ENCODE assay signal across 7 mouse cellular contexts in genomic region chr10:127287271-127287935, GRCm38 (mm10). TPM values are rescaled to one million over a fixed set of nuclear protein-coding genes. Genes with fewer than 3 reads are reported as not detected.
DNase-seq lines count a peak whose midpoint lies in the region; ATAC-seq and TF ChIP-seq lines count a peak whose summit lies in the region.

No protein-coding gene starts in this region.

- ATAC-seq in lung, embryonic 16.5 days (ENCODE audit: low read depth), result no peak
- no peak for ATAC-seq in stomach, embryonic 14.5 days (ENCODE audit: insufficient number of reproducible peaks, insufficient read depth, low FRiP score, low read depth)

- H3K4me3 ChIP-seq in lung, embryonic 16.5 days (ENCODE audit: low read length), result peak overlapping the region; percentile 84
- peak overlapping the region; percentile 55 for H3K4me3 ChIP-seq in embryonic fibroblast, embryonic 13.5 days (ENCODE audit: insufficient read depth, low read length)
- H3K4me3 ChIP-seq in limb, embryonic 10.5 days, result peak overlapping the region; percentile 75
- peak overlapping the region; percentile 64 for H3K4me3 ChIP-seq in stomach, embryonic 14.5 days (ENCODE audit: low read depth, low read length)

- no peaks in the 10 kb centered on the region for H3K27me3 ChIP-seq in lung, embryonic 16.5 days (ENCODE audit: control insufficient read depth, insufficient read depth, low read depth, low read length)
- H3K27me3 ChIP-seq in limb, embryonic 10.5 days (ENCODE audit: low read depth, poor library complexity, severe bottlenecking), result no peaks in the 10 kb centered on the region
- no peaks in the 10 kb centered on the region for H3K27me3 ChIP-seq in stomach, embryonic 14.5 days (ENCODE audit: control insufficient read depth, insufficient read depth, low read length)

- TF ChIP-seq POLR2A in embryonic fibroblast, embryonic 13.5 days (IDR thresholded peaks at IDR 0.05; ENCODE audit: low read depth, low read length), result no peak; the same call in none of the 2 replicates

- 63% methylated on average over 15 of the region's 15 CpGs for WGBS in lung, embryonic 16.5 days
- 77% methylated on average over 15 of the region's 15 CpGs for WGBS in limb, embryonic 10.5 days
- WGBS in stomach, embryonic 14.5 days, result 60% methylated on average over 15 of the region's 15 CpGs

- H3K36me3 ChIP-seq in lung, embryonic 16.5 days (ENCODE audit: control insufficient read depth, insufficient read depth, low read length), result peaks cover 34% of the 10 kb centered on the region
- peaks cover 56% of the 10 kb centered on the region for H3K36me3 ChIP-seq in limb, embryonic 10.5 days
- H3K36me3 ChIP-seq in stomach, embryonic 14.5 days (ENCODE audit: control insufficient read depth, insufficient read depth, low read length), result peaks cover 51% of the 10 kb centered on the region

- H3K4me1 ChIP-seq in lung, embryonic 16.5 days (replicated peaks; ENCODE audit: control insufficient read depth, insufficient read depth, low read length), result peaks cover 31% of the 10 kb centered on the region
- H3K4me1 ChIP-seq in embryonic fibroblast, embryonic 13.5 days (ENCODE audit: control insufficient read depth, insufficient read depth, low read length), result 0 out of 2 replicates have a peak, but pooled peaks cover 8% of the 10 kb centered on the region
- H3K4me1 ChIP-seq in limb, embryonic 10.5 days, result peaks cover 69% of the 10 kb centered on the region
- H3K4me1 ChIP-seq in stomach, embryonic 14.5 days (ENCODE audit: control insufficient read depth, insufficient read depth, low read length), result peaks cover 42% of the 10 kb centered on the region

- peak overlapping the region; percentile 91 for H3K4me2 ChIP-seq in lung, embryonic 16.5 days (ENCODE audit: low read depth, low read length)
- H3K4me2 ChIP-seq in stomach, embryonic 14.5 days (replicated peaks; ENCODE audit: low read depth, low read length), result peak overlapping the region; percentile 96

- intact Hi-C loops in left cerebral cortex, postnatal 36 days (cut with DNase I), result no loop called here

- no peak for TF ChIP-seq CTCF in embryonic fibroblast, embryonic 13.5 days (IDR thresholded peaks at IDR 0.05; ENCODE audit: borderline replicate concordance, insufficient read depth, low read length)

- H3K27ac ChIP-seq in lung, embryonic 16.5 days (ENCODE audit: low read length), result peak overlapping the region; percentile 100
- peak overlapping the region; percentile 95 for H3K27ac ChIP-seq in embryonic fibroblast, embryonic 13.5 days (ENCODE audit: insufficient read depth, low read length)
- peak overlapping the region; percentile 95 for H3K27ac ChIP-seq in limb, embryonic 10.5 days
- peak overlapping the region; percentile 98; the same call in 1 of the 2 replicates for H3K27ac ChIP-seq in stomach, embryonic 14.5 days (ENCODE audit: low read length)

- DNase-seq in lung, adult 18-20 months, result no peak
- no peak for DNase-seq in limb, embryonic 10.5 days (ENCODE audit: low spot score)
- no peak for DNase-seq in right cerebral cortex, postnatal 10 days (ENCODE audit: low spot score in 2 of 2)
- DNase-seq in left cerebral cortex, postnatal 36 days (ENCODE audit: low spot score in 2 of 2), result no peak

- H3K9ac ChIP-seq in lung, embryonic 16.5 days (ENCODE audit: low read length), result peak overlapping the region; percentile 86
- H3K9ac ChIP-seq in stomach, embryonic 14.5 days (replicated peaks; ENCODE audit: low read depth, low read length), result peak overlapping the region; percentile 54

- no peaks in the 10 kb centered on the region for H3K9me3 ChIP-seq in lung, embryonic 16.5 days (ENCODE audit: control insufficient read depth, low read length)
- no peaks in the 10 kb centered on the region for H3K9me3 ChIP-seq in limb, embryonic 10.5 days (replicated peaks)
- H3K9me3 ChIP-seq in stomach, embryonic 14.5 days (ENCODE audit: control insufficient read depth, low read depth, low read length), result no peaks in the 10 kb centered on the region

RNA-seq across cellular contexts. Expression of gene Mbd6, which starts 1.4 kb away (rescaled TPM):
- polyA plus RNA-seq in lung, embryonic 16.5 days (2015; fragmentation: Nextera tagmentation; extraction: Ambion mirVana), result 10.6 and 15.2 TPM in 2 replicates
- 26.4 and 27.2 TPM in 2 replicates for polyA plus RNA-seq in embryonic fibroblast, embryonic 13.5 days (2011; ENCODE audit: insufficient read length, low read depth, missing spikeins)
- polyA plus RNA-seq in limb, embryonic 10.5 days (2016; fragmentation: Nextera tagmentation; extraction: Ambion mirVana), result 16.7 and 18.8 TPM in 2 replicates
- 22.2 and 23.2 TPM in 2 replicates for polyA plus RNA-seq in stomach, embryonic 14.5 days (2014; fragmentation: Nextera tagmentation; extraction: Ambion mirVana)
- 10 to 100 TPM; 32.9 to 54.4 TPM for total RNA-seq in left cerebral cortex, postnatal 36 days (2021)

RNA-seq across cellular contexts. Expression of gene Dctn2, which starts 21.2 kb away (rescaled TPM):
- 183 and 194 TPM in 2 replicates for polyA plus RNA-seq in lung, embryonic 16.5 days (2015; fragmentation: Nextera tagmentation; extraction: Ambion mirVana)
- 149 and 162 TPM in 2 replicates for polyA plus RNA-seq in embryonic fibroblast, embryonic 13.5 days (2011; ENCODE audit: insufficient read length, low read depth, missing spikeins)
- 185 and 194 TPM in 2 replicates for polyA plus RNA-seq in limb, embryonic 10.5 days (2016; fragmentation: Nextera tagmentation; extraction: Ambion mirVana)
- polyA plus RNA-seq in stomach, embryonic 14.5 days (2014; fragmentation: Nextera tagmentation; extraction: Ambion mirVana), result 161 and 177 TPM in 2 replicates
- 100 to 1,000 TPM; 267 to 287 TPM for total RNA-seq in left cerebral cortex, postnatal 36 days (2021)

RNA-seq across cellular contexts. Expression of gene Mars, which starts 24.2 kb away (rescaled TPM):
- polyA plus RNA-seq in lung, embryonic 16.5 days (2015; fragmentation: Nextera tagmentation; extraction: Ambion mirVana), result 86.1 and 93.9 TPM in 2 replicates
- 105 and 110 TPM in 2 replicates for polyA plus RNA-seq in embryonic fibroblast, embryonic 13.5 days (2011; ENCODE audit: insufficient read length, low read depth, missing spikeins)
- polyA plus RNA-seq in limb, embryonic 10.5 days (2016; fragmentation: Nextera tagmentation; extraction: Ambion mirVana), result 170 and 205 TPM in 2 replicates
- 96.9 and 107 TPM in 2 replicates for polyA plus RNA-seq in stomach, embryonic 14.5 days (2014; fragmentation: Nextera tagmentation; extraction: Ambion mirVana)
- 10 to 100 TPM; 54.9 to 60.1 TPM for total RNA-seq in left cerebral cortex, postnatal 36 days (2021)

RNA-seq across cellular contexts. Expression of gene Kif5a, which starts 24.3 kb away (rescaled TPM):
- polyA plus RNA-seq in lung, embryonic 16.5 days (2015; fragmentation: Nextera tagmentation; extraction: Ambion mirVana), result 1.2 TPM in 2 replicates
- 0.80 and 1.6 TPM in 2 replicates for polyA plus RNA-seq in embryonic fibroblast, embryonic 13.5 days (2011; ENCODE audit: insufficient read length, low read depth, missing spikeins)
- polyA plus RNA-seq in limb, embryonic 10.5 days (2016; fragmentation: Nextera tagmentation; extraction: Ambion mirVana), result 1.4 and 2.2 TPM in 2 replicates
- 7.7 and 7.8 TPM in 2 replicates for polyA plus RNA-seq in stomach, embryonic 14.5 days (2014; fragmentation: Nextera tagmentation; extraction: Ambion mirVana)
- 1,000 to 10,000 TPM in 1 of 2 experiments, 100 to 1,000 TPM in 1; 978 to 1,176 TPM for total RNA-seq in left cerebral cortex, postnatal 36 days (2021)

RNA-seq across cellular contexts. Expression of gene Arhgap9, which starts 34.4 kb away (rescaled TPM):
- polyA plus RNA-seq in lung, embryonic 16.5 days (2015; fragmentation: Nextera tagmentation; extraction: Ambion mirVana), result 5.5 and 6.9 TPM in 2 replicates
- 0.18 TPM in 1 of 2 replicates, not detected in the other for polyA plus RNA-seq in embryonic fibroblast, embryonic 13.5 days (2011; ENCODE audit: insufficient read length, low read depth, missing spikeins)
- 5.5 and 5.9 TPM in 2 replicates for polyA plus RNA-seq in limb, embryonic 10.5 days (2016; fragmentation: Nextera tagmentation; extraction: Ambion mirVana)
- polyA plus RNA-seq in stomach, embryonic 14.5 days (2014; fragmentation: Nextera tagmentation; extraction: Ambion mirVana), result 3.2 and 3.9 TPM in 2 replicates
- total RNA-seq in left cerebral cortex, postnatal 36 days (2021), result 1 to 10 TPM in 1 of 2 experiments, under 1 TPM in 1; 0.94 to 1.1 TPM
